Mouse (Mus musculus) neutrophil, adult 65 days (primary cell): ENCODE measurements around the gene Fga. TPM values are rescaled to one million over a fixed set of nuclear protein-coding genes. Genes with fewer than 3 reads are reported as not detected.

Experiments
- total RNA-seq: library from RNA; stranded (reverse); gene quantifications from 2 replicates; pipeline ENCODE4 v1.2.4, GENCODE M21; 2023

The Fga gene
- not detected in 2 replicates for total RNA-seq

GRCm38 (mm10) chr3:83025475-83026301 lies at the start of gene Fga:
Fga (plus strand) TSS chr3:83026076.

GRCm38 (mm10) chr3:83007557-83007956 lies 18.3 kb upstream of the Fga start, which contains the start of gene Fgg:
Fgg (plus strand) TSS chr3:83007724.

GRCm38 (mm10) chr3:83049680-83050079 lies 23.8 kb downstream of the Fga start, which contains the start of gene Fgb:
Fgb (minus strand) TSS chr3:83049863.

GRCm38 (mm10) chr3:83055281-83056038 lies 29.6 kb downstream of the Fga start, which contains the start of gene Plrg1:
Plrg1 (plus strand) TSS chr3:83055522.

Other genes starting within 250 kb of the Fga start
- not detected in 2 replicates for gene Rbm46, start 149.6 kb upstream of the Fga start, total RNA-seq
- not detected in 2 replicates for gene Lrat, start 122.1 kb upstream of the Fga start, total RNA-seq
- gene Fgg, start 18.4 kb upstream of the Fga start, total RNA-seq, result not detected in 2 replicates
- not detected in 2 replicates for gene Fgb, start 23.8 kb downstream of the Fga start, total RNA-seq
- 76.6 and 87.8 TPM in 2 replicates for gene Plrg1, start 29.4 kb downstream of the Fga start, total RNA-seq
- not detected in 2 replicates for gene Dchs2, start 101.9 kb downstream of the Fga start, total RNA-seq